Mouse (Mus musculus): ENCODE data around the gene Stradb. TPM values are rescaled to one million over a fixed set of nuclear protein-coding genes. Genes with fewer than 3 reads are reported as not detected.
"Not testable (repeated sequence)": the region's sequence is repeated elsewhere in the genome, so short reads cannot be mapped to it uniquely, and the experiment has no call there.

Stradb gene
- polyA plus RNA-seq, 1 experiment from 2014 or later = 108 TPM

GRCm38 (mm10) chr1:58957931-58958330 is 15.4 kb upstream of the Stradb start:
- Histone ChIP-seq H3K9me3 (ENCODE audit: control insufficient read depth, low read length) (no peaks in the 10 kb centered on the region), H3K27ac (ENCODE audit: low read depth, low read length) (no peak overlapping the region), H3K4me1 (ENCODE audit: control insufficient read depth, insufficient read depth, low read depth, low read length) (no peaks in the 10 kb centered on the region; the same call in none of the 2 replicates), H3K4me3 (ENCODE audit: low read length) (no peak overlapping the region), H3K36me3 (ENCODE audit: control insufficient read depth, insufficient read depth, low read length) (no peaks in the 10 kb centered on the region), H3K4me2 (ENCODE audit: low read length) (no peak overlapping the region), H3K27me3 (replicated peaks; ENCODE audit: control insufficient read depth, insufficient read depth, low read length) (no peaks in the 10 kb centered on the region), H3K9ac (ENCODE audit: low read depth, low read length) (no peak overlapping the region)
- ATAC-seq = no peak
- WGBS = 65% methylated on average over 2 of the region's 2 CpGs

- peak; percentile 57; the same call in 1 of the 2 replicates for ATAC-seq
- not testable (repeated sequence) for H3K4me1 ChIP-seq (ENCODE audit: control insufficient read depth, insufficient read depth, low read depth, low read length); H3K9me3 ChIP-seq (ENCODE audit: control insufficient read depth, low read length); H3K36me3 ChIP-seq (ENCODE audit: control insufficient read depth, insufficient read depth, low read length); H3K9ac ChIP-seq (ENCODE audit: low read depth, low read length); H3K4me3 ChIP-seq (ENCODE audit: low read length); H3K4me2 ChIP-seq (ENCODE audit: low read length); H3K27ac ChIP-seq (ENCODE audit: low read depth, low read length); H3K27me3 ChIP-seq (replicated peaks; ENCODE audit: control insufficient read depth, insufficient read depth, low read length)
- WGBS = 75% methylated on average over 16 of the region's 16 CpGs
Observed at GRCm38 (mm10) chr1:58958789-58959526, 14.4 kb upstream of the Stradb start.

- H3K36me3 ChIP-seq (ENCODE audit: control insufficient read depth, insufficient read depth, low read length) = no peaks in the 10 kb centered on the region
- H3K9me3 ChIP-seq (ENCODE audit: control insufficient read depth, low read length) = no peaks in the 10 kb centered on the region
- no peaks in the 10 kb centered on the region; the same call in none of the 2 replicates for H3K4me1 ChIP-seq (ENCODE audit: control insufficient read depth, insufficient read depth, low read depth, low read length)
- no peak overlapping the region for H3K9ac ChIP-seq (ENCODE audit: low read depth, low read length)
- ATAC-seq = no peak
- WGBS = 75% methylated on average over 2 of the region's 2 CpGs
- no peaks in the 10 kb centered on the region for H3K27me3 ChIP-seq (replicated peaks; ENCODE audit: control insufficient read depth, insufficient read depth, low read length)
- no peak overlapping the region for H3K4me3 ChIP-seq (ENCODE audit: low read length)
- no peak overlapping the region for H3K27ac ChIP-seq (ENCODE audit: low read depth, low read length)
- no peak overlapping the region for H3K4me2 ChIP-seq (ENCODE audit: low read length)
Observed at GRCm38 (mm10) chr1:58959682-58960081, 13.6 kb upstream of the Stradb start.

DNA sequence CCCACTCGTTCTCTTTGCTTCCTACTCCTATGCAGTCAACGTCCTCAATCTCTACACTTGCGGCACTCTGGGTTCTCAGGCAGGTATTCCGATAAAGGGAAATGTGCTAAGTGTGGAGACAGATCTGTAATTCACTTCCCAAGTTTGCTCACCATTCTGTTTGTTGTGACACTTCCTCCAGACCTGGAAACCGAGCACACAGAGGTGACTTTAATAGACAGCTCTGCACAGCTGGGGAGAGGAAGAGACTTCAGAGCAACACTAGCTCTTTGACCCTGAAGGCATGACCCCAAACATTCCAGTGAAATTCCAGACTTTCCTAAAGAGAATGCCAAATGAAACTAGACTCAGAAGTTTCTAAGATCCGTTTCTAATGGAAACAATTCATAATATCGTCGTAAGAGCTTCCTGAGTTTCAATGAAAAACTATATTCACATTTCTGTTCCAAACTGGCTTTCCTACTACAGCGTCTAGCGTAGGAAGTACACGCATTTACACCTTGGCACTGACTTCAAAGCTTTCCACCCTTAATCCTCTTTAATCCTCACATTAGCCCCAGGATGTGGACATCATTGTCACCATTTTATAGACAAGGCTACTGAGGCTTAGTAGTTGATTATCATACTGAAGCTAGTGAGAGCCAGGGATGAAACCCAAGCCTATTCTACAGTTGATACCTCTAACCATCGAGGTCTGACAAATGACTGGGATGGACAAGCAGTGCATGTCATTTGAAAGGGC is 12.0 kb upstream of the Stradb start:
- Histone ChIP-seq H3K9ac (ENCODE audit: low read depth, low read length) (no peak overlapping the region), H3K9me3 (ENCODE audit: control insufficient read depth, low read length) (no peaks in the 10 kb centered on the region), H3K27ac (ENCODE audit: low read depth, low read length) (no peak overlapping the region), H3K4me3 (ENCODE audit: low read length) (no peak overlapping the region), H3K27me3 (replicated peaks; ENCODE audit: control insufficient read depth, insufficient read depth, low read length) (no peaks in the 10 kb centered on the region), H3K4me1 (ENCODE audit: control insufficient read depth, insufficient read depth, low read depth, low read length) (no peaks in the 10 kb centered on the region; the same call in none of the 2 replicates), H3K4me2 (ENCODE audit: low read length) (no peak overlapping the region), H3K36me3 (ENCODE audit: control insufficient read depth, insufficient read depth, low read length) (no peaks in the 10 kb centered on the region)
- ATAC-seq = no peak
- 67% methylated on average over 12 of the region's 12 CpGs for WGBS

GRCm38 (mm10) chr1:58962418-58962817 is 10.9 kb upstream of the Stradb start:
- 94% methylated on average over 5 of the region's 5 CpGs for WGBS
- no peaks in the 10 kb centered on the region for H3K36me3 ChIP-seq (ENCODE audit: control insufficient read depth, insufficient read depth, low read length)
- no peaks in the 10 kb centered on the region for H3K27me3 ChIP-seq (replicated peaks; ENCODE audit: control insufficient read depth, insufficient read depth, low read length)
- H3K9ac ChIP-seq (ENCODE audit: low read depth, low read length) = no peak overlapping the region
- H3K27ac ChIP-seq (ENCODE audit: low read depth, low read length) = no peak overlapping the region
- no peaks in the 10 kb centered on the region for H3K9me3 ChIP-seq (ENCODE audit: control insufficient read depth, low read length)
- no peak overlapping the region for H3K4me2 ChIP-seq (ENCODE audit: low read length)
- no peak overlapping the region for H3K4me3 ChIP-seq (ENCODE audit: low read length)
- H3K4me1 ChIP-seq (ENCODE audit: control insufficient read depth, insufficient read depth, low read depth, low read length) = no peaks in the 10 kb centered on the region; the same call in none of the 2 replicates
- no peak for ATAC-seq

DNA sequence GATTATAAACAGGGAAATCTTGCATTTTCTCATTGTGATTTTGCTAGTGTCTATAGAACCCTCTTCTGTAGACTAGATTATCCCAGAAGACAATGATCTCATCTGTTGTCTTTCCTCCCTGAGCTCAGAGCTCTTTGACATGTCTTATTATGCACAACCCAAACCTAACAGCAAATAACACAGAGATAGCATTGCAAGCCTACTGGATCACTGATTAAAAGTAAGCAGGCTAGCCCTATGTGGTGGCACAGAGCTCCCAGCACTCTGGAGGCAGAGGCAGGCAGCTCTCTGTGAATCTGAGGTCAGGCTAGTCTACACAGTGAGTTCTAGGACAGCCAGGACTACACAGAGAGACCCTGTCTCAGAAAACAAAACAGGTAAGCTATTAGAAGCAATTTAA is 10.5 kb upstream of the Stradb start:
- H3K4me2 ChIP-seq (ENCODE audit: low read length) = no peak overlapping the region
- H3K4me3 ChIP-seq (ENCODE audit: low read length) = no peak overlapping the region
- no peaks in the 10 kb centered on the region; the same call in none of the 2 replicates for H3K4me1 ChIP-seq (ENCODE audit: control insufficient read depth, insufficient read depth, low read depth, low read length)
- no peak for ATAC-seq
- H3K36me3 ChIP-seq (ENCODE audit: control insufficient read depth, insufficient read depth, low read length) = no peaks in the 10 kb centered on the region
- no peaks in the 10 kb centered on the region for H3K9me3 ChIP-seq (ENCODE audit: control insufficient read depth, low read length)
- no peak overlapping the region for H3K9ac ChIP-seq (ENCODE audit: low read depth, low read length)
- H3K27me3 ChIP-seq (replicated peaks; ENCODE audit: control insufficient read depth, insufficient read depth, low read length) = no peaks in the 10 kb centered on the region
- H3K27ac ChIP-seq (ENCODE audit: low read depth, low read length) = no peak overlapping the region

GRCm38 (mm10) chr1:58967534-58967933 is 5.8 kb upstream of the Stradb start:
- no peaks in the 10 kb centered on the region for H3K9me3 ChIP-seq (ENCODE audit: control insufficient read depth, low read length)
- no peaks in the 10 kb centered on the region for H3K36me3 ChIP-seq (ENCODE audit: control insufficient read depth, insufficient read depth, low read length)
- no peak overlapping the region for H3K4me2 ChIP-seq (ENCODE audit: low read length)
- WGBS = 54% methylated on average over 4 of the region's 4 CpGs
- no peak overlapping the region for H3K4me3 ChIP-seq (ENCODE audit: low read length)
- no peaks in the 10 kb centered on the region for H3K27me3 ChIP-seq (replicated peaks; ENCODE audit: control insufficient read depth, insufficient read depth, low read length)
- H3K9ac ChIP-seq (ENCODE audit: low read depth, low read length) = no peak overlapping the region
- peaks cover 28% of the 10 kb centered on the region for H3K4me1 ChIP-seq (ENCODE audit: control insufficient read depth, insufficient read depth, low read depth, low read length)
- ATAC-seq = no peak
- no peak overlapping the region for H3K27ac ChIP-seq (ENCODE audit: low read depth, low read length)

GRCm38 (mm10) chr1:58970054-58970453 is 3.3 kb upstream of the Stradb start:
- 88% methylated on average over 5 of the region's 5 CpGs for WGBS
- peaks cover 34% of the 10 kb centered on the region for H3K4me1 ChIP-seq (ENCODE audit: control insufficient read depth, insufficient read depth, low read depth, low read length)
- no peak overlapping the region for H3K27ac ChIP-seq (ENCODE audit: low read depth, low read length)
- H3K27me3 ChIP-seq (replicated peaks; ENCODE audit: control insufficient read depth, insufficient read depth, low read length) = no peaks in the 10 kb centered on the region
- no peak for ATAC-seq
- no peak overlapping the region for H3K9ac ChIP-seq (ENCODE audit: low read depth, low read length)
- H3K36me3 ChIP-seq (ENCODE audit: control insufficient read depth, insufficient read depth, low read length) = no peaks in the 10 kb centered on the region
- H3K4me2 ChIP-seq (ENCODE audit: low read length) = no peak overlapping the region
- H3K4me3 ChIP-seq (ENCODE audit: low read length) = no peak overlapping the region
- no peaks in the 10 kb centered on the region for H3K9me3 ChIP-seq (ENCODE audit: control insufficient read depth, low read length)

DNA sequence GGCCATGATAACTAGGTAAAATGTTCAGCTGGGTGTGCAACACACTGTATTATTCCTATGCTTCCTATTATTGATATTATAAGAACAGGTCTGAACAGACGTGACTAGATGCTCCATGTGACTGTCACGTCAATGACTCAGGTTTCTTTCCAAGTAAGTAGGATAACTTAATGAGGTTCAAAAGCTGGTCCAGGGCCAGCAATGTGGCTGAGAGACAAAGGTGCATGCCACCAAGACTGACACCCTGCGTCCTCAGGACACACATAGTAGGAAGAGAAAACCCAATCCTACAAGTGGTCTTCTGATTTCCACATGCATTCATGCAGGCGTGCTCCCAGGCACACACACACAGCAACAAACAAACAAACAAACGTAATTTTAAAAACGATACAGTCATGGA is 2.2 kb upstream of the Stradb start:
- H3K4me1 ChIP-seq (ENCODE audit: control insufficient read depth, insufficient read depth, low read depth, low read length) = peaks cover 36% of the 10 kb centered on the region

More for the DNA sequence above, 2.2 kb upstream of the Stradb start:
- WGBS = 88% methylated on average over 6 of the region's 6 CpGs
- H3K9me3 ChIP-seq (ENCODE audit: control insufficient read depth, low read length) = no peaks in the 10 kb centered on the region
- no peaks in the 10 kb centered on the region for H3K36me3 ChIP-seq (ENCODE audit: control insufficient read depth, insufficient read depth, low read length)
- no peaks in the 10 kb centered on the region for H3K27me3 ChIP-seq (replicated peaks; ENCODE audit: control insufficient read depth, insufficient read depth, low read length)
- no peak overlapping the region; the same call in 1 of the 2 replicates for H3K4me2 ChIP-seq (ENCODE audit: low read length)
- ATAC-seq = no peak
- no peak overlapping the region for H3K9ac ChIP-seq (ENCODE audit: low read depth, low read length)
- no peak overlapping the region for H3K4me3 ChIP-seq (ENCODE audit: low read length)
- no peak overlapping the region for H3K27ac ChIP-seq (ENCODE audit: low read depth, low read length)

All from hindbrain, embryonic 16.5 days (tissue).